ENCODE assay signal across 8 mouse cellular contexts in the genomic region with DNA sequence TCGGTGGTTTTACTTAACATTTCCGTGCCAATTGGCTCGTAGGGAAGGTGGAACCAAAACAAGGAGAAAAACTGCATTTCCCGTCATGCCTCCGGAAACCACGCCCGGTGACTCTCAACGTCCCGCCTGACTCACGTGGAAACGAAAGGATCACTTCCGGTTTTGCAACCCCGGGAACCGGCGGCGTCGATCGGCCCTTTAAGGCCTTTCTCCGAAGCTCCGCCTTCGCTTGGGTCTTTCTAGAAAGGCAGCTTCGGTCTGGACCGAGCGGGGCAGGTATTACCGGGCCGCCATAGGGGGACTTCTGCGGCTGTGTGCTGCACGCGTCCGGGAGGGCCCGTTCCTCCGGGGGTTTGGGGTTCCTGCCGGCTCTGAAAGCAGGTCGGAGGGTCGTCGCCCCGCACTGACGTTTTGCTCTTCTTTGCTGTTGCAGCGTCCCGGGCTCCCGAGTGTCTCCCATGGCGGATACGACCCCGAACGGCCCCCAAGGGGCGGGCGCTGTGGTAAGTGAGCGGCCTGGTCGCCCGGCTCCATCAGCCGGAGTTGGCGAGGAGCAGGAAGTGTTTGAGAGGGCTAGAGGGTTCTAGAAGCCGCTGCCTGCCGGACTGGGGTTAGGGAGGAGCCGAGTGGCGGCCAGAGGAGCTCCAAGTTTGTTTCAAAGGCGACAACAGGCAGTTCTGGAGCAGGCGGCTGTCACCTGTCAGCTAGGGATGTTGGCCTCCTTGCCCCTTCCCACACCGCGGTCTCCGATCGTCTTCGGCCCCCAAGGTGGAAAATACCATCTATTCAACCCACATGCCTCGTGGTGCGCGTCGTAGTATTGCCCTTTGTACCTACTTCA. TPM values are rescaled to one million over a fixed set of nuclear protein-coding genes. Genes with fewer than 3 reads are reported as not detected.
DNase-seq lines count a peak whose midpoint lies in the region; ATAC-seq and TF ChIP-seq lines count a peak whose summit lies in the region.

TSS of gene Tmem33 (plus strand) at position 35 of the 841 bp plus-strand sequence.

- peak within 1 kb of the TSS; percentile 55 for H3K4me2 ChIP-seq in lung, postnatal 0 days (replicated peaks; ENCODE audit: low read depth, low read length)

- ATAC-seq in frontal cortex, adult (ENCODE audit: low TSS enrichment), result peak; percentile 91
- ATAC-seq in lung, postnatal 0 days, result peak; percentile 95

- TF ChIP-seq EP300 in lung, postnatal 0 days (IDR thresholded peaks at IDR 0.05), result peak; percentile 80

- no peaks in the 10 kb centered on the region for H3K9me3 ChIP-seq in hindbrain, embryonic 10.5 days
- no peaks in the 10 kb centered on the region for H3K9me3 ChIP-seq in lung, postnatal 0 days (ENCODE audit: low read length)

- TF ChIP-seq CTCF in lung, postnatal 0 days (IDR thresholded peaks at IDR 0.05), result no peak

- WGBS in hindbrain, embryonic 10.5 days, result under 1% methylated on average over 67 of the region's 67 CpGs
- under 1% methylated on average over 67 of the region's 67 CpGs for WGBS in lung, postnatal 0 days

- peaks cover 20% of the 10 kb centered on the region for H3K4me1 ChIP-seq in hindbrain, embryonic 10.5 days (replicated peaks)
- H3K4me1 ChIP-seq in lung, postnatal 0 days (ENCODE audit: insufficient read depth, low read depth, low read length), result peaks cover 2% of the 10 kb centered on the region; the same call in 1 of the 2 replicates

- H3K9ac ChIP-seq in lung, postnatal 0 days (replicated peaks; ENCODE audit: low read depth), result peak within 1 kb of the TSS; percentile 74

- H3K36me3 ChIP-seq in hindbrain, embryonic 10.5 days, result peaks cover 37% of the 10 kb centered on the region
- H3K36me3 ChIP-seq in lung, postnatal 0 days (ENCODE audit: insufficient read depth, low read length), result peaks cover 9% of the 10 kb centered on the region; the same call in 1 of the 2 replicates

- H3K27me3 ChIP-seq in hindbrain, embryonic 10.5 days (ENCODE audit: insufficient read depth, poor library complexity, severe bottlenecking), result no peaks in the 10 kb centered on the region
- H3K27me3 ChIP-seq in lung, postnatal 0 days (replicated peaks; ENCODE audit: insufficient read depth, low read length), result no peaks in the 10 kb centered on the region

- peak within 1 kb of the TSS; percentile 70 for H3K4me3 ChIP-seq in hindbrain, embryonic 10.5 days
- H3K4me3 ChIP-seq in lung, postnatal 0 days (ENCODE audit: low read depth, low read length), result peak within 1 kb of the TSS; percentile 87

- peak; percentile 91 for DNase-seq in MN1 (ENCODE audit: low spot score)
- peak; percentile 93 for DNase-seq in cerebellum, adult 9-10 months
- peak; percentile 93 for DNase-seq in hindbrain, embryonic 10.5 days (ENCODE audit: low spot score)
- DNase-seq in layer of hippocampus, adult 9-11 months, result peak; percentile 93
- peak; percentile 98 for DNase-seq in lung, postnatal 0 days (ENCODE audit: low spot score)
- DNase-seq in ovary, postnatal 14 days (ENCODE audit: low spot score), result peak; percentile 79
- DNase-seq in thymus, postnatal 14 days, result peak; percentile 91

- H3K27ac ChIP-seq in hindbrain, embryonic 10.5 days, result peak within 1 kb of the TSS; percentile 93
- H3K27ac ChIP-seq in lung, postnatal 0 days (ENCODE audit: low read length), result peak within 1 kb of the TSS; percentile 96

RNA-seq across cellular contexts. Expression of gene Tmem33, which starts in this region (rescaled TPM):
- 118 and 120 TPM in 2 replicates for polyA plus RNA-seq in hindbrain, embryonic 10.5 days (2016; fragmentation: Nextera tagmentation; extraction: Ambion mirVana)
- 83.5 and 86.8 TPM in 2 replicates for polyA plus RNA-seq in lung, postnatal 0 days (2015; fragmentation: Nextera tagmentation; extraction: Ambion mirVana)

Comparison
In these comparisons a context has a peak if more than half of its experiments do, and no peak if none do; other contexts are left out.
1. Peak in every context shown above with its lines: DNase-seq, ATAC-seq, H3K4me3 ChIP-seq and H3K27ac ChIP-seq.